Comparison of ENCODE assay signal across 8 mouse cellular contexts in the genomic region with DNA sequence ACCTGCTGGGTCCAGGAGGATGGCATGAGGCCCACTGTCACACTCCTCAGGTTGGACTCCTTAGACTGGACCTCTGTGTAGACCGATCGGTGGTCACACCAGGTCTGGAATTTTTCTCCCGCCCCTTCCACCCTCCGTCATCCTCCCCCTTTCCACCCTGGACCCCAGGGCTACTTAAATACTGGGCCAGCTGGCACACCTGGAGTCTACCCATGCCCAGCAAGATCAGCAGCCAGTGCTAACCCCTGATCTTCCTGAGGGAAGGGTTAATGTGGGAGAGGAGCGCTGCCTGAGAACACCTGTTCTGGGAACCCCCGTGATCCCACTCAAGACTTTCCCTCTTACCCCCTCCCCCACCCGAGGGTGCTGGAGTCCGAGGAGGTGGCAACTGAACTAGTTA. TPM values are rescaled to one million over a fixed set of nuclear protein-coding genes. Genes with fewer than 3 reads are reported as not detected.
DNase-seq lines count a peak whose midpoint lies in the region; ATAC-seq and TF ChIP-seq lines count a peak whose summit lies in the region.

No protein-coding gene starts in this region.

- H3K9ac ChIP-seq in lung, embryonic 14.5 days, result peak overlapping the region; percentile 84; the same call in 1 of the 2 replicates
- no peak overlapping the region for H3K9ac ChIP-seq in forebrain, embryonic 11.5 days (ENCODE audit: low read length)
- peak overlapping the region; percentile 74 for H3K9ac ChIP-seq in limb, embryonic 13.5 days
- H3K9ac ChIP-seq in stomach, embryonic 14.5 days (replicated peaks; ENCODE audit: low read depth, low read length), result no peak overlapping the region; the same call in 1 of the 2 replicates

- peaks cover 18% of the 10 kb centered on the region for H3K4me1 ChIP-seq in lung, embryonic 14.5 days (ENCODE audit: insufficient read depth)
- no peaks in the 10 kb centered on the region; the same call in none of the 2 replicates for H3K4me1 ChIP-seq in forebrain, embryonic 11.5 days (replicated peaks; ENCODE audit: control insufficient read depth, insufficient read depth, low read length)
- H3K4me1 ChIP-seq in limb, embryonic 13.5 days, result peaks cover 31% of the 10 kb centered on the region
- peaks cover 14% of the 10 kb centered on the region for H3K4me1 ChIP-seq in stomach, embryonic 14.5 days (ENCODE audit: control insufficient read depth, insufficient read depth, low read length)

- H3K27me3 ChIP-seq in lung, embryonic 14.5 days (ENCODE audit: insufficient read depth, low read length), result no peaks in the 10 kb centered on the region
- H3K27me3 ChIP-seq in forebrain, embryonic 11.5 days (ENCODE audit: control insufficient read depth, insufficient read depth, low read length), result peaks cover 2% of the 10 kb centered on the region; the same call in 1 of the 2 replicates
- no peaks in the 10 kb centered on the region for H3K27me3 ChIP-seq in limb, embryonic 13.5 days
- H3K27me3 ChIP-seq in stomach, embryonic 14.5 days (ENCODE audit: control insufficient read depth, insufficient read depth, low read length), result no peaks in the 10 kb centered on the region

- TF ChIP-seq CTCF in lung, embryonic 14.5 days (IDR thresholded peaks at IDR 0.05; ENCODE audit: low read depth), result no peak

- peak overlapping the region; percentile 92 for H3K4me2 ChIP-seq in lung, embryonic 14.5 days
- H3K4me2 ChIP-seq in forebrain, embryonic 11.5 days (ENCODE audit: low read depth, low read length, severe bottlenecking), result peak overlapping the region; percentile 96
- H3K4me2 ChIP-seq in limb, embryonic 13.5 days (replicated peaks), result peak overlapping the region; percentile 91
- peak overlapping the region; percentile 73 for H3K4me2 ChIP-seq in stomach, embryonic 14.5 days (replicated peaks; ENCODE audit: low read depth, low read length)

- WGBS in lung, embryonic 14.5 days, result 42% methylated on average over 8 of the region's 8 CpGs
- WGBS in forebrain, embryonic 11.5 days, result 73% methylated on average over 8 of the region's 8 CpGs
- WGBS in limb, embryonic 13.5 days, result 43% methylated on average over 8 of the region's 8 CpGs
- 48% methylated on average over 8 of the region's 8 CpGs for WGBS in stomach, embryonic 14.5 days

- H3K9me3 ChIP-seq in lung, embryonic 14.5 days (ENCODE audit: low read depth, low read length), result no peaks in the 10 kb centered on the region
- no peaks in the 10 kb centered on the region for H3K9me3 ChIP-seq in forebrain, embryonic 11.5 days (ENCODE audit: control insufficient read depth, low read length)
- H3K9me3 ChIP-seq in limb, embryonic 13.5 days, result no peaks in the 10 kb centered on the region
- H3K9me3 ChIP-seq in stomach, embryonic 14.5 days (ENCODE audit: control insufficient read depth, low read depth, low read length), result no peaks in the 10 kb centered on the region

- H3K4me3 ChIP-seq in lung, embryonic 14.5 days (ENCODE audit: low read depth, low read length), result peak overlapping the region; percentile 76
- H3K4me3 ChIP-seq in forebrain, embryonic 11.5 days (ENCODE audit: low read depth, low read length), result no peak overlapping the region
- H3K4me3 ChIP-seq in limb, embryonic 13.5 days, result peak overlapping the region; percentile 80
- peak overlapping the region; percentile 67 for H3K4me3 ChIP-seq in stomach, embryonic 14.5 days (ENCODE audit: low read depth, low read length)

- H3K27ac ChIP-seq in lung, embryonic 14.5 days (ENCODE audit: low read depth), result no peak overlapping the region
- H3K27ac ChIP-seq in forebrain, embryonic 11.5 days (ENCODE audit: low read depth, low read length), result no peak overlapping the region
- no peak overlapping the region for H3K27ac ChIP-seq in limb, embryonic 13.5 days
- H3K27ac ChIP-seq in stomach, embryonic 14.5 days (ENCODE audit: low read length), result no peak overlapping the region; the same call in 1 of the 2 replicates

- no peak for DNase-seq in lung, embryonic 14.5 days
- no peak for DNase-seq in lung, postnatal 4 days
- DNase-seq in forebrain, embryonic 11.5 days (ENCODE audit: low spot score), result no peak
- no peak for DNase-seq in retina, postnatal 1 day
- no peak for DNase-seq in adrenal gland, postnatal 4 days (ENCODE audit: low spot score in 2 of 2)
- DNase-seq in ovary, adult 18-20 months (ENCODE audit: low spot score), result no peak

- no peak for ATAC-seq in lung, embryonic 14.5 days (ENCODE audit: insufficient read depth)
- ATAC-seq in forebrain, embryonic 11.5 days (replicated peaks; ENCODE audit: low FRiP score), result no peak
- no peak for ATAC-seq in limb, embryonic 13.5 days (ENCODE audit: low FRiP score, low read depth)
- ATAC-seq in stomach, embryonic 14.5 days (ENCODE audit: insufficient number of reproducible peaks, insufficient read depth, low FRiP score, low read depth), result no peak

- H3K36me3 ChIP-seq in lung, embryonic 14.5 days (ENCODE audit: insufficient read depth), result no peaks in the 10 kb centered on the region
- H3K36me3 ChIP-seq in forebrain, embryonic 11.5 days (ENCODE audit: control insufficient read depth, insufficient read depth, low read length), result no peaks in the 10 kb centered on the region
- H3K36me3 ChIP-seq in limb, embryonic 13.5 days, result no peaks in the 10 kb centered on the region
- H3K36me3 ChIP-seq in stomach, embryonic 14.5 days (ENCODE audit: control insufficient read depth, insufficient read depth, low read length), result no peaks in the 10 kb centered on the region

RNA-seq across cellular contexts. Expression of a gene that starts 2.2 kb away (rescaled TPM):
- polyA plus RNA-seq in lung, embryonic 14.5 days (2014; fragmentation: Nextera tagmentation; extraction: Ambion mirVana), result 3.3 and 4.3 TPM in 2 replicates
- polyA plus RNA-seq in forebrain, embryonic 11.5 days (2014; fragmentation: Nextera tagmentation; extraction: Ambion mirVana), result 1.5 TPM in 2 replicates
- polyA plus RNA-seq in limb, embryonic 13.5 days (2015; fragmentation: Nextera tagmentation; extraction: Ambion mirVana), result 2.2 and 2.4 TPM in 2 replicates
- polyA plus RNA-seq in stomach, embryonic 14.5 days (2014; fragmentation: Nextera tagmentation; extraction: Ambion mirVana), result 4.2 and 6.1 TPM in 2 replicates
- 1 to 10 TPM; 3.2 to 4.6 TPM for total RNA-seq in adrenal gland, postnatal 4 days (2021)

RNA-seq across cellular contexts. Expression of a gene that starts 20.5 kb away (rescaled TPM):
- 15.2 and 18.4 TPM in 2 replicates for polyA plus RNA-seq in lung, embryonic 14.5 days (2014; fragmentation: Nextera tagmentation; extraction: Ambion mirVana)
- polyA plus RNA-seq in forebrain, embryonic 11.5 days (2014; fragmentation: Nextera tagmentation; extraction: Ambion mirVana), result 20.8 and 22.3 TPM in 2 replicates
- 11.7 and 12.7 TPM in 2 replicates for polyA plus RNA-seq in limb, embryonic 13.5 days (2015; fragmentation: Nextera tagmentation; extraction: Ambion mirVana)
- polyA plus RNA-seq in stomach, embryonic 14.5 days (2014; fragmentation: Nextera tagmentation; extraction: Ambion mirVana), result 16.6 and 17.4 TPM in 2 replicates
- 10 to 100 TPM; 25.3 to 28.2 TPM for total RNA-seq in adrenal gland, postnatal 4 days (2021)

RNA-seq across cellular contexts. Expression of a gene that starts 54.7 kb away (rescaled TPM):
- 77.3 and 78.3 TPM in 2 replicates for polyA plus RNA-seq in lung, embryonic 14.5 days (2014; fragmentation: Nextera tagmentation; extraction: Ambion mirVana)
- 52.3 and 55.2 TPM in 2 replicates for polyA plus RNA-seq in forebrain, embryonic 11.5 days (2014; fragmentation: Nextera tagmentation; extraction: Ambion mirVana)
- 70.8 and 77.6 TPM in 2 replicates for polyA plus RNA-seq in limb, embryonic 13.5 days (2015; fragmentation: Nextera tagmentation; extraction: Ambion mirVana)
- 51.2 and 64.3 TPM in 2 replicates for polyA plus RNA-seq in stomach, embryonic 14.5 days (2014; fragmentation: Nextera tagmentation; extraction: Ambion mirVana)
- total RNA-seq in adrenal gland, postnatal 4 days (2021), result 10 to 100 TPM; 45.7 to 47.4 TPM

Comparison
In these comparisons a context has a peak if more than half of its experiments do, and no peak if none do; other contexts are left out.
1. H3K9ac ChIP-seq: peak in lung, embryonic 14.5 days (single experiment) and limb, embryonic 13.5 days (single experiment); none in forebrain, embryonic 11.5 days (single experiment) and stomach, embryonic 14.5 days (single experiment).
2. Peak in every context shown above with its lines, with median percentiles within 50 percentile points of each other: H3K4me2 ChIP-seq.